Mouse (Mus musculus) myocyte (in vitro differentiated cells): ENCODE measurements around the gene Iqgap3. TPM values are rescaled to one million over a fixed set of nuclear protein-coding genes. Genes with fewer than 3 reads are reported as not detected.

Experiments used
- H3K27me3 ChIP-seq: one replicate; pipeline ENCODE4 v1.6.1; 2011; ENCODE audit not compliant: control insufficient read depth, insufficient read depth, insufficient read length
- H3K36me3 ChIP-seq: one replicate; pipeline ENCODE4 v1.6.1; 2011; ENCODE audit not compliant: control insufficient read depth, insufficient read depth
- H3K4me2 ChIP-seq: one replicate; pipeline ENCODE4 v1.6.1; 2011; ENCODE audit warnings: low read depth, control low read depth
- H3K4me3 ChIP-seq: one replicate; pipeline ENCODE4 v1.5.1; 2011; ENCODE audit warnings: mild to moderate bottlenecking, control low read depth, moderate library complexity
- H3K79me2 ChIP-seq: one replicate; pipeline ENCODE4 v1.6.1; 2011; ENCODE audit not compliant: control insufficient read depth, insufficient read depth
- H3ac ChIP-seq: one replicate; pipeline ENCODE4 v1.6.1; 2011; ENCODE audit not compliant: control insufficient read depth, insufficient read length
- CEBPB ChIP-seq: IDR thresholded peaks from 2 replicates; pipeline ENCODE4 v1.6.1; 2011; ENCODE audit warnings: mild to moderate bottlenecking, moderate library complexity; ENCODE audit not compliant: poor library complexity, insufficient read depth, severe bottlenecking
- E2F4 ChIP-seq: IDR thresholded peaks from one replicate; pipeline ENCODE4 v1.6.1; 2011; ENCODE audit warnings: mild to moderate bottlenecking, control low read depth, moderate library complexity; ENCODE audit not compliant: insufficient read depth
- MAX ChIP-seq: IDR thresholded peaks from one replicate; pipeline ENCODE4 v1.6.1; 2011; ENCODE audit warnings: low read depth, mild to moderate bottlenecking, control low read depth
- MYOD1 ChIP-seq, 3 experiments: IDR thresholded peaks; one replicate each; pipeline ENCODE4 v1.6.1; 2011; ENCODE audit warnings: control low read depth in 2 of 3, low read depth in 2 of 3, mild to moderate bottlenecking in 2 of 3, moderate library complexity in 1 of 3; ENCODE audit not compliant: insufficient read length in 2 of 3, control insufficient read depth in 1 of 3
- MYOG ChIP-seq, 3 experiments: IDR thresholded peaks; one replicate each; pipeline ENCODE4 v1.6.1; 2011; ENCODE audit warnings: control low read depth in 2 of 3, low read depth in 2 of 3, mild to moderate bottlenecking in 2 of 3; ENCODE audit not compliant: insufficient read length in 2 of 3, control insufficient read depth in 1 of 3, insufficient read depth in 1 of 3
- POLR2A ChIP-seq: IDR thresholded peaks from one replicate; pipeline ENCODE4 v1.6.1; 2011; ENCODE audit warnings: low read depth, mild to moderate bottlenecking, control low read depth, moderate library complexity; ENCODE audit not compliant: insufficient read length
- POLR2AphosphoS2 ChIP-seq: IDR thresholded peaks from one replicate; pipeline ENCODE4 v1.6.1; 2011; ENCODE audit warnings: low read depth, control low read depth; ENCODE audit not compliant: insufficient read length
- REST ChIP-seq: IDR thresholded peaks from one replicate; pipeline ENCODE4 v1.6.1; 2011; ENCODE audit warnings: mild to moderate bottlenecking, control low read depth, moderate library complexity; ENCODE audit not compliant: insufficient read depth, insufficient read length
- SRF ChIP-seq: IDR thresholded peaks from one replicate; pipeline ENCODE4 v1.6.1; 2011; ENCODE audit warnings: low read depth; ENCODE audit not compliant: control insufficient read depth, insufficient read length
- TCF12 ChIP-seq: IDR thresholded peaks from one replicate; pipeline ENCODE4 v1.6.1; 2011; ENCODE audit warnings: mild to moderate bottlenecking, control low read depth; ENCODE audit not compliant: poor library complexity, insufficient read depth, severe bottlenecking
- TCF3 ChIP-seq: IDR thresholded peaks from one replicate; pipeline ENCODE4 v1.6.1; 2011; ENCODE audit warnings: low read depth, control low read depth; ENCODE audit not compliant: insufficient read length
- USF1 ChIP-seq: IDR thresholded peaks from one replicate; pipeline ENCODE4 v1.6.1; 2011; ENCODE audit warnings: low read depth, mild to moderate bottlenecking, control low read depth, moderate library complexity
- polyA plus RNA-seq: library from polyadenylated mRNA; unstranded; fragments of >200 nt; fragmentation: generic; extraction: Trizol; gene quantifications from one replicate; pipeline ENCODE4 v1.2.1, GENCODE M21; 2012; ENCODE audit warnings: missing spikeins

The Iqgap3 gene
- polyA plus RNA-seq, 1 experiment: 13.6 TPM

DNA sequence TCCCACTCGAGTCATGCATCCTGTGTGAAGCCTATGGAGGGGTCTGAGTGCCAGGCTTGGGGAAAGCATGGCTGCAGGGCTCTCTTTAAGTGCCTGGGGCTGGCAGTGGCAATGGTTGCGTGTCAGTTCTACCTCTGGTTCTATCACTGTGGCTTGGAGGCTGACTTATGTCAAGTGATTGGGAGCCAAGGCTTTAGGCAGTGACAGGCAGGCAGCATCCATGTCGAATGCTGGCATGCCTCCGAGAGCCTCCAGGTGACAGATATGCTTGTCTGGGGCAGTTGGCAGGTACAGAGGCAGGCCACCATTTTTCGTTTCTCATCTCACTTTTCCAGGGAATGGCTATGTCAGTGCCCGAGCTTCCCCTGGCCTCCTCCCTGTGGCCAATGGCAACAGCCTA, 79.1 kb downstream of the Iqgap3 start:
- Histone ChIP-seq H3K4me2 (no peak overlapping the region), H3K27me3 (no peaks in the 10 kb centered on the region), H3K36me3 (peaks cover 69% of the 10 kb centered on the region), H3K79me2 (peaks cover 12% of the 10 kb centered on the region), H3K4me3 (no peak overlapping the region), H3ac (no peak overlapping the region)
- TF ChIP-seq CEBPB (no peak), SRF (no peak), USF1 (no peak), POLR2A (peak; percentile 16)

DNA sequence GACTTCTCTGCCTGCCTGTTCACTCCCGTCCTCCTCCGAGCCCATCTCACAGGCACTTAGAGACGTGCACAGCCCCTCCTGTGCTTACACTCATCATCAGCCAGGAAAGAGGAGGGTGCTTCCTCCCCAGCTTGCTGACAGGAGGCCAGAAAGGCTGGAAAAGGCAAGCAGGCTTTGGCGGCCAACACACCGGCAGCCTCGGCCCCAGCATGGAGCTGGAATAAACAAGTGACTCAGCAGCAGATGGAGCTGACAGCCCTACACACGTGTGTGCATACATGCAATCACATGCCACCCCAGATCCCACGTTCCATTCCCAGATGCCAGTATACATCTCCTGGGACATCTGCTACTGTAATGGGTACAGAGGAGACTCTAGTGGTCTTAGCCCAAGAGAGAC, 80.5 kb downstream of the Iqgap3 start:
- no peak overlapping the region for H3K4me2 ChIP-seq
- H3ac ChIP-seq: no peak overlapping the region
- H3K79me2 ChIP-seq: peaks cover 3% of the 10 kb centered on the region
- H3K27me3 ChIP-seq: no peaks in the 10 kb centered on the region
- TF ChIP-seq POLR2A: peak; percentile 30
- peak in 1 of 3 experiments; percentile 2 for TF ChIP-seq MYOG (IDR thresholded peaks at IDR 0.05; ENCODE audit: control insufficient read depth in 1 of 3, insufficient read depth in 1 of 3, insufficient read length in 2 of 3, low read depth in 2 of 3)
- no peak for TF ChIP-seq REST
- peak; percentile 28 for TF ChIP-seq POLR2AphosphoS2
- H3K4me3 ChIP-seq: no peak overlapping the region
- H3K36me3 ChIP-seq: peaks cover 64% of the 10 kb centered on the region

- no peak overlapping the region for H3K4me2 ChIP-seq
- peaks cover 3% of the 10 kb centered on the region for H3K79me2 ChIP-seq
- H3K4me3 ChIP-seq: no peak overlapping the region
- TF ChIP-seq POLR2AphosphoS2: no peak
- peaks cover 59% of the 10 kb centered on the region for H3K36me3 ChIP-seq
- H3ac ChIP-seq: no peak overlapping the region
- no peaks in the 10 kb centered on the region for H3K27me3 ChIP-seq
These were observed 81.0 kb downstream of the Iqgap3 start for GRCm38 (mm10) chr3:88162811-88163210.

GRCm38 (mm10) chr3:88163847-88164246, 82.1 kb downstream of the Iqgap3 start:
- H3K27me3 ChIP-seq: no peaks in the 10 kb centered on the region
- H3K36me3 ChIP-seq: peaks cover 59% of the 10 kb centered on the region
- H3K4me2 ChIP-seq: no peak overlapping the region
- peaks cover 3% of the 10 kb centered on the region for H3K79me2 ChIP-seq
- no peak overlapping the region for H3ac ChIP-seq
- no peak overlapping the region for H3K4me3 ChIP-seq
- TF ChIP-seq SRF (no peak), POLR2AphosphoS2 (peak; percentile 29)

GRCm38 (mm10) chr3:88164263-88164662, 82.5 kb downstream of the Iqgap3 start:
- no peak overlapping the region for H3K4me2 ChIP-seq
- H3ac ChIP-seq: no peak overlapping the region
- TF ChIP-seq REST: no peak
- TF ChIP-seq TCF12: no peak
- TF ChIP-seq SRF: no peak
- no peak for TF ChIP-seq TCF3
- TF ChIP-seq POLR2A: no peak
- no peak for TF ChIP-seq CEBPB
- no peak for TF ChIP-seq USF1
- no peak for TF ChIP-seq POLR2AphosphoS2
- no peak for TF ChIP-seq MAX
- no peak for TF ChIP-seq MYOG (IDR thresholded peaks at IDR 0.05; ENCODE audit: control insufficient read depth in 1 of 3, insufficient read depth in 1 of 3, insufficient read length in 2 of 3, low read depth in 2 of 3)
- no peak for TF ChIP-seq E2F4
- TF ChIP-seq MYOD1 (IDR thresholded peaks at IDR 0.05; ENCODE audit: control insufficient read depth in 1 of 3, insufficient read length in 2 of 3, low read depth in 2 of 3): no peak
- no peaks in the 10 kb centered on the region for H3K27me3 ChIP-seq
- H3K4me3 ChIP-seq: no peak overlapping the region
- H3K36me3 ChIP-seq: peaks cover 63% of the 10 kb centered on the region
- H3K79me2 ChIP-seq: peaks cover 3% of the 10 kb centered on the region

GRCm38 (mm10) chr3:88166056-88166455, 84.3 kb downstream of the Iqgap3 start:
- Histone ChIP-seq H3K79me2 (peaks cover 3% of the 10 kb centered on the region), H3K4me3 (no peak overlapping the region), H3ac (no peak overlapping the region), H3K27me3 (no peaks in the 10 kb centered on the region), H3K4me2 (no peak overlapping the region), H3K36me3 (peaks cover 60% of the 10 kb centered on the region)
- TF ChIP-seq TCF12 (no peak), MYOD1 (IDR thresholded peaks at IDR 0.05; ENCODE audit: control insufficient read depth in 1 of 3, insufficient read length in 2 of 3, low read depth in 2 of 3) (no peak), POLR2AphosphoS2 (peak; percentile 50)
